Mouse (Mus musculus) embryonic facial prominence, embryonic 14.5 days (tissue): ENCODE measurements around the gene Tekt2. TPM values are rescaled to one million over a fixed set of nuclear protein-coding genes. Genes with fewer than 3 reads are reported as not detected.

Experiments
- ATAC-seq: fragments of 200-750 bp; cut with Nextera tagmentation; 2 replicates; pipeline ENCODE4 v1.8.0; 2017; ENCODE audit warnings: low read depth, moderate number of reproducible peaks, moderate TSS enrichment
- DNase-seq: peaks from one replicate; pipeline ENCODE4 v3.0.0-alpha.2; 2015; ENCODE audit warnings: low spot score
- H3K27ac ChIP-seq: fragments of 300-500 bp; sonication (generic); replicated peaks from 2 replicates; pipeline ENCODE4 v1.5.1; 2014; ENCODE audit warnings: low read depth, mild to moderate bottlenecking, low read length, moderate library complexity
- H3K27me3 ChIP-seq: fragments of 300-500 bp; sonication (generic); replicated peaks from 2 replicates; pipeline ENCODE4 v1.6.1; 2014; ENCODE audit warnings: low read length; ENCODE audit not compliant: control insufficient read depth, insufficient read depth
- H3K36me3 ChIP-seq: fragments of 300-500 bp; sonication (generic); 2 replicates; pipeline ENCODE4 v1.6.1; 2014; ENCODE audit warnings: low read length, mixed read lengths; ENCODE audit not compliant: control insufficient read depth, insufficient read depth
- H3K4me1 ChIP-seq: fragments of 300-500 bp; sonication (generic); 2 replicates; pipeline ENCODE4 v1.6.1; 2014; ENCODE audit warnings: antibody characterized with exemption, low read length; ENCODE audit not compliant: control insufficient read depth, insufficient read depth
- H3K4me2 ChIP-seq: fragments of 300-500 bp; sonication (generic); 2 replicates; pipeline ENCODE4 v1.6.1; 2014; ENCODE audit warnings: low read depth, mild to moderate bottlenecking, low read length, moderate library complexity, mixed read lengths
- H3K4me3 ChIP-seq: fragments of 300-500 bp; sonication (generic); 2 replicates; pipeline ENCODE4 v1.5.1; 2014; ENCODE audit warnings: low read depth, mild to moderate bottlenecking, low read length
- H3K9ac ChIP-seq: fragments of 300-500 bp; sonication (generic); 2 replicates; pipeline ENCODE4 v1.6.1; 2014; ENCODE audit warnings: low read depth, mild to moderate bottlenecking, low read length, moderate library complexity, mixed read lengths
- H3K9me3 ChIP-seq: fragments of 300-500 bp; sonication (generic); 2 replicates; pipeline ENCODE4 v1.6.1; 2016; ENCODE audit warnings: low read length; ENCODE audit not compliant: control insufficient read depth
- WGBS: fragments of 180-500 bp; shearing (Covaris S2); extraction: QIAGEN DNeasy Blood & Tissue Kit; methylation state at CpG from one replicate; pipeline ENCODE4 v1.1.7; 2014; 5-methylcytosine and 5-hydroxymethylcytosine counted together
- polyA plus RNA-seq: library from polyadenylated mRNA; unstranded; fragments of >200 nt; fragmentation: Nextera tagmentation; extraction: Ambion mirVana; gene quantifications from 2 replicates; pipeline ENCODE4 v1.2.1, GENCODE M21; 2014

Tekt2 gene
- polyA plus RNA-seq, 1 experiment from 2014 or later, result 13.9 TPM

GRCm38 (mm10) chr4:126288085-126288666 lies 37.3 kb downstream of the Tekt2 start:
- DNase-seq (peak; percentile 60), ATAC-seq (peak; percentile 54)
- Histone ChIP-seq H3K9me3 (no peaks in the 10 kb centered on the region), H3K4me2 (peak overlapping the region; percentile 64), H3K4me1 (peaks cover 26% of the 10 kb centered on the region), H3K27me3 (peaks cover 5% of the 10 kb centered on the region; the same call in 1 of the 2 replicates), H3K36me3 (no peaks in the 10 kb centered on the region), H3K4me3 (peak overlapping the region; percentile 58), H3K27ac (peak overlapping the region; percentile 90), H3K9ac (peak overlapping the region; percentile 28; the same call in 1 of the 2 replicates)
- WGBS, result 24% methylated on average over 17 of the region's 17 CpGs

DNA sequence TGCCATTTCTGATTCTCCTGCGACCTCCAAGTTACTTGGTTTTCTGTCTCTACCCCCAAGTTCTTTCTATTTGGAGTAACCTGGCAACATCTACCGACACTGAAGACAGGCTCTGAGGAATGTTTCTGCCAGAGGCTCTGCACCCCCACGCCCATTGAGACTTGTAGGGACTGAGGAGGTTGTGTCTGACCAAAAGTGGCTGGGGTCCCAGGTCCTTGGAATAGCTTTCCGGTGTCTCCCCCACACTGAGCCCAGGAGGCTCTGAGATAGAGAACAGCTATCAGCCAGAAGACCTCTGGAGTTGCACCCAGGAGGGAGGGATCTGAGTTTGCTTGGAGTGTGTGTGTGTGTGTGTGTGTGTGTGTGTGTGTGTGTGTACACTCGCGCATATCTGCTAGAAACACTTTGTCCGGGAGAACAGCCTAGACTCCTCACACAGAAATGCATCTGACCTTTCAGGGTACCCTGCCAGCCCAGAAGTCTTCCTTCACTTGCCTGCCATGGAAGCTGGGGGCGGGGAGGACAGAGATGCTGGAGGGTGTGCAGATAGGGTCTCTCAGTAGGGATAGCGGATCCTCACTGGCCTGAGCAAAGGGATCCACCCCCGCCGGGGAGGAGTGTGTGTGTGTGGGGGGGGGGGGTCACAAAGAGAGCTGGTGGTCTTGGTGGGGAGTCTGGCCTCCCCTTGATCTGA lies 38.0 kb downstream of the Tekt2 start:
- Histone ChIP-seq H3K4me3 (peak overlapping the region; percentile 58), H3K27me3 (peaks cover 5% of the 10 kb centered on the region; the same call in 1 of the 2 replicates), H3K36me3 (no peaks in the 10 kb centered on the region), H3K9ac (peak overlapping the region; percentile 80), H3K27ac (peak overlapping the region; percentile 90), H3K9me3 (no peaks in the 10 kb centered on the region), H3K4me2 (peak overlapping the region; percentile 64), H3K4me1 (peaks cover 27% of the 10 kb centered on the region)
- 29% methylated on average over 10 of the region's 11 CpGs for WGBS
- ATAC-seq, result peak; percentile 23; the same call in 1 of the 2 replicates
- DNase-seq, result peak; percentile 31

DNA sequence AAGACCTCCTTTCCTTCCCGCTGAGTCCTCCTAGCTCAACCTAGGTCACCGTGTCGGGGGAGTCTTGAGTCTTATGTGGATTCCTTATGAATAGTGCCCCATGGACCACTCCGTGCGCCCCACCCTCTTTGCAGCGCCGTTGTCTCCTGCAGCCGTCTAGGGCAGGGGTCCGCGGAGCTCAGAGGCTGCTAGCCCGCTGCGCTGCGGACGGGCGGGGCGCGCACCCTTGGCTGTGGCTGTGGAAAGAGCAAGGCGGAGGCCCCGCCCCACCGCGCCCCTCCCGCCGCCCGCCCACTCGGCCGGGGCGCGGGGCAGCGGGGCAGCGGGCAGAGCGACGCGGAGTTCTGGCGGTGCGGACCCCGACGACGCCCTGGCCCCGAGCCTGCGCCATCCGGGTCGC lies 39.0 kb downstream of the Tekt2 start, which contains the start of gene Col8a2:
Col8a2 (plus strand) TSS at position 302 of the 400 bp plus-strand sequence.
- peak; percentile 27 for DNase-seq
- Histone ChIP-seq H3K9me3 (no peaks in the 10 kb centered on the region), H3K36me3 (no peaks in the 10 kb centered on the region), H3K4me2 (peak within 1 kb of the TSS; percentile 64), H3K4me1 (peaks cover 36% of the 10 kb centered on the region), H3K9ac (peak within 1 kb of the TSS; percentile 80), H3K4me3 (peak within 1 kb of the TSS; percentile 58), H3K27me3 (peaks cover 5% of the 10 kb centered on the region; the same call in 1 of the 2 replicates), H3K27ac (peak within 1 kb of the TSS; percentile 90)
- ATAC-seq, result peak; percentile 56
- WGBS, result 5% methylated on average over 12 of the region's 42 CpGs

DNA sequence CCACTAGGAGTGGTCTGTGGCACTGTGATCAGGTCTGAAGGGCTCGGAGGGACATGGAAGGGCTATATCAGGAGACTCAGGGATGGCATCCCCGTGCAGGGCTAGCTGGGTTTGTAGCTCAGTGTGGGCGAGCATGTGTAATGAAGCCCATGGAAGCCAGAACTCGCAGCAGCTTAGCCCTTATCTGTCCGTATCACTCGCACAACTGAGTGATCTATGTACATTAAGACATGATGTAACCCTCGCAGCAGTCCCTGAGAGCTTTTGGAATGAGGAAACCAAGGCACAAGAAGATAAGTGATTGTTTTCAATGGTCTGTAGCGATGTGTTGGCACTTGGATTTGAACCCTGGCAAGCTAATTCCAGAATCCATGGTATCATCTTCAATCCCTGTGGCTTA lies 41.9 kb downstream of the Tekt2 start:
- peaks cover 34% of the 10 kb centered on the region for H3K4me1 ChIP-seq
- 90% methylated on average over 8 of the region's 8 CpGs for WGBS
- no peak for ATAC-seq

DNA sequence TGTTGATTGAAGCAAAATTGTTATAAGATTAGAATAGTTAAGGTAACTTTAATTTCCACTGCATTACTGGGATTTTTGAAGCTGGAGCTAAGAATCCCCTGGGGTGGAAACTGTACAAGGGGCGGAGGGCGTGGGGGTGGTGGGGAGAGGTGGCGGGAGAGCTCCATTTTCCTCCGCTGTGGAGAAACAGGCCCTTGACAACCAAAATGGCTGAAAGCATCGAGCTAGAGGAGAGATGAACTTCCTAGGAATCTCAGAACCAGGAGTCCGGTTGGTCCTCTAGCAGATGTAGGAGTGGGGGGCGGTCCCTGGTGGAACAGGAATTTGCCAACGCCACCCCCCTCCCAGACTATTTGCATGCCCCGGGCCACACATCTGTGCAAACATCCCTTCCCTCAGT lies 43.8 kb downstream of the Tekt2 start:
- Histone ChIP-seq H3K4me2 (0 out of 2 replicates have a peak overlapping the region, but pooled peaks have one; percentile 15), H3K27ac (peak overlapping the region; percentile 58; the same call in 1 of the 2 replicates)

More for the DNA sequence above, 41.9 kb downstream of the Tekt2 start:
- H3K4me3 ChIP-seq, result no peak overlapping the region
- peaks cover 5% of the 10 kb centered on the region; the same call in 1 of the 2 replicates for H3K27me3 ChIP-seq
- DNase-seq, result no peak
- no peaks in the 10 kb centered on the region for H3K9me3 ChIP-seq
- no peaks in the 10 kb centered on the region for H3K36me3 ChIP-seq
- no peak overlapping the region for H3K4me2 ChIP-seq
- H3K9ac ChIP-seq, result no peak overlapping the region
- H3K27ac ChIP-seq, result no peak overlapping the region

GRCm38 (mm10) chr4:126278961-126279360 lies 46.5 kb downstream of the Tekt2 start:
- Histone ChIP-seq H3K4me1 (peaks cover 29% of the 10 kb centered on the region), H3K9me3 (no peaks in the 10 kb centered on the region), H3K4me2 (peak overlapping the region; percentile 43), H3K36me3 (peaks cover 10% of the 10 kb centered on the region), H3K4me3 (no peak overlapping the region), H3K27ac (peak overlapping the region; percentile 85), H3K27me3 (no peaks in the 10 kb centered on the region), H3K9ac (peak overlapping the region; percentile 28)
- ATAC-seq (no peak), DNase-seq (no peak)
- whole genome bisulfite sequencing, result 35% methylated on average over 9 of the region's 9 CpGs

More for the DNA sequence above, 43.8 kb downstream of the Tekt2 start:
- Histone ChIP-seq H3K4me3 (no peak overlapping the region), H3K9ac (no peak overlapping the region; the same call in 1 of the 2 replicates), H3K9me3 (no peaks in the 10 kb centered on the region), H3K4me1 (peaks cover 36% of the 10 kb centered on the region), H3K27me3 (0 out of 2 replicates have a peak, but pooled peaks cover 5% of the 10 kb centered on the region), H3K36me3 (no peaks in the 10 kb centered on the region)
- DNase-seq, result peak; percentile 24
- ATAC-seq, result no peak
- WGBS, result 37% methylated on average over 9 of the region's 9 CpGs

GRCm38 (mm10) chr4:126278565-126278915 lies 46.9 kb downstream of the Tekt2 start:
- peak; percentile 83 for ATAC-seq
- peak overlapping the region; percentile 28 for H3K9ac ChIP-seq
- 16% methylated on average over 9 of the region's 9 CpGs for WGBS

DNA sequence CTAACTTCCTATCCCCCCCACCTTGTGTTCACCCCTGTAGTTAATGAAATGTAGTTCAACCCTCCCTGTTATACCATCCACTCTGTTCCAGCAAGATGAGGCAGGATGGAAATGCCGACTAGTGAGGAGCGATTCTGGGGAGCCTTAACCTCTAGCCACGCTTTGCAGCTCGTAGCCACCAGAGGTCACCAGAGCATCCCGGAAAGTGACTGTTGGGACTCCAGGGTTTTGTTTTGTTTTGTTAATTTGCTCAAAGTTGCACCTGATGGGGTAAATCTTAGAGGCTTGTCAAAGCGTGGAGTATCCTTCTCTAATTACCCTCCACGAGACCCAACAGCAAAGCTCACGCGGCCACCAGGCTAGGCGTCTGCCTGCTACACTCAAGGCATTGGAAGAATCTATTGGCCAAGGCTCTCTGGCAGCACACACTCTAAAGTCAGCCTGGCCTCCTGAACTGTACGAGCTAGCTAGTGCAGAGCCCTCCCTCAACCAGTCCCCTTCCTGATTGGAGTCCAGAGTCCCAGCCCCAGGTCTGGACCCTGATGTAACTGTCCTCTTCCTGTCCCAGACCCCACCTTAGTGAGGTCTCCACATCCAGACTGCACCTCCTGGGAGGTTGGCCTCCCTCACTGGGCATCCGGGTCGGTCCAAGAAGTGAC lies 47.5 kb downstream of the Tekt2 start:
- 0 out of 2 replicates have a peak overlapping the region, but pooled peaks have one; percentile 2 for H3K4me3 ChIP-seq
- peak overlapping the region; percentile 28; the same call in 1 of the 2 replicates for H3K9ac ChIP-seq

More at GRCm38 (mm10) chr4:126278565-126278915, 46.9 kb downstream of the Tekt2 start:
- Histone ChIP-seq H3K27ac (peak overlapping the region; percentile 85), H3K4me1 (peaks cover 29% of the 10 kb centered on the region), H3K4me3 (no peak overlapping the region), H3K27me3 (no peaks in the 10 kb centered on the region), H3K4me2 (peak overlapping the region; percentile 43), H3K36me3 (peaks cover 14% of the 10 kb centered on the region), H3K9me3 (no peaks in the 10 kb centered on the region)
- DNase-seq, result peak; percentile 83

More for the DNA sequence above, 47.5 kb downstream of the Tekt2 start:
- Histone ChIP-seq H3K27me3 (no peaks in the 10 kb centered on the region), H3K27ac (peak overlapping the region; percentile 85), H3K4me1 (peaks cover 29% of the 10 kb centered on the region), H3K4me2 (peak overlapping the region; percentile 43), H3K9me3 (no peaks in the 10 kb centered on the region), H3K36me3 (peaks cover 19% of the 10 kb centered on the region)
- ATAC-seq (peak; percentile 64), DNase-seq (peak; percentile 68)
- 4% methylated on average over 13 of the region's 13 CpGs for WGBS
